Mouse (Mus musculus) heart, embryonic 13.5 days (tissue): ENCODE measurements around the gene Kcnj4. TPM values are rescaled to one million over a fixed set of nuclear protein-coding genes. Genes with fewer than 3 reads are reported as not detected.
A peak's percentile ranks its signal among the peaks of the same experiment; 100 is the strongest.
"Not testable (repeated sequence)": the region's sequence is repeated elsewhere in the genome, so short reads cannot be mapped to it uniquely, and the experiment has no call there.

Experiments
- ATAC-seq: fragments of 200-750 bp; cut with Nextera tagmentation; 2 replicates; pipeline ENCODE4 v1.8.0; 2017; ENCODE audit warnings: moderate TSS enrichment; ENCODE audit not compliant: insufficient number of reproducible peaks, low FRiP score, low TSS enrichment; ENCODE audit errors: extremely low read depth
- H3K27ac ChIP-seq: fragments of 300-500 bp; sonication (generic); replicated peaks from 2 replicates; pipeline ENCODE4 v1.5.1; 2015; ENCODE audit warnings: moderate library complexity, mild to moderate bottlenecking, inconsistent platforms
- H3K27me3 ChIP-seq: fragments of 300-500 bp; sonication (generic); replicated peaks from 2 replicates; pipeline ENCODE4 v1.6.1; 2015; ENCODE audit warnings: mild to moderate bottlenecking, inconsistent platforms
- H3K36me3 ChIP-seq: fragments of 300-500 bp; sonication (generic); 2 replicates; pipeline ENCODE4 v1.6.1; 2015; ENCODE audit warnings: mild to moderate bottlenecking, inconsistent platforms
- H3K4me1 ChIP-seq: fragments of 300-500 bp; sonication (generic); 2 replicates; pipeline ENCODE4 v1.6.1; 2015; ENCODE audit warnings: inconsistent platforms
- H3K4me2 ChIP-seq: fragments of 300-500 bp; sonication (generic); 2 replicates; pipeline ENCODE4 v1.6.1; 2015; ENCODE audit warnings: inconsistent platforms, mild to moderate bottlenecking, moderate library complexity
- H3K4me3 ChIP-seq: fragments of 300-500 bp; sonication (generic); 2 replicates; pipeline ENCODE4 v1.5.1; 2015; ENCODE audit warnings: moderate library complexity, mild to moderate bottlenecking, inconsistent platforms
- H3K9ac ChIP-seq: fragments of 300-500 bp; sonication (generic); 2 replicates; pipeline ENCODE4 v1.6.1; 2015; ENCODE audit warnings: inconsistent platforms, mild to moderate bottlenecking, moderate library complexity
- H3K9me3 ChIP-seq: fragments of 300-500 bp; sonication (generic); 2 replicates; pipeline ENCODE4 v1.6.1; 2016; ENCODE audit warnings: inconsistent platforms
- WGBS: fragments of 180-500 bp; shearing (Covaris S2); methylation state at CpG from one replicate; pipeline ENCODE4 v1.1.7; 2015; ENCODE audit warnings: mixed read lengths; 5-methylcytosine and 5-hydroxymethylcytosine counted together
- polyA plus RNA-seq: library from polyadenylated mRNA; unstranded; fragments of >200 nt; fragmentation: Nextera tagmentation; extraction: Ambion mirVana; gene quantifications from 2 replicates; pipeline ENCODE4 v1.2.1, GENCODE M21; 2015

Kcnj4 gene
- polyA plus RNA-seq, 1 experiment from 2014 or later = 0.21 TPM

GRCm38 (mm10) chr15:79477227-79477626, 27.8 kb downstream of the Kcnj4 start:
- WGBS = 23% methylated on average over 6 of the region's 6 CpGs
- Histone ChIP-seq H3K27me3 (peaks cover 37% of the 10 kb centered on the region), H3K4me3 (no peak overlapping the region), H3K4me2 (peak overlapping the region; percentile 20; the same call in 1 of the 2 replicates), H3K36me3 (no peaks in the 10 kb centered on the region), H3K9me3 (peaks cover 3% of the 10 kb centered on the region; the same call in 1 of the 2 replicates), H3K4me1 (peaks cover 25% of the 10 kb centered on the region), H3K27ac (peak overlapping the region; percentile 80), H3K9ac (peak overlapping the region; percentile 55; the same call in 1 of the 2 replicates)
- 0 out of 2 replicates have a peak, but pooled peaks have one; percentile 21 for ATAC-seq

- no peak overlapping the region for H3K4me2 ChIP-seq
Measured at GRCm38 (mm10) chr15:79473638-79474355, 31.2 kb downstream of the Kcnj4 start.

GRCm38 (mm10) chr15:79473042-79473441, 32.0 kb downstream of the Kcnj4 start:
- Histone ChIP-seq H3K4me1 (peaks cover 18% of the 10 kb centered on the region), H3K4me3 (no peak overlapping the region), H3K4me2 (no peak overlapping the region), H3K27ac (no peak overlapping the region), H3K9ac (no peak overlapping the region), H3K9me3 (peaks cover 3% of the 10 kb centered on the region; the same call in 1 of the 2 replicates), H3K36me3 (no peaks in the 10 kb centered on the region), H3K27me3 (peaks cover 2% of the 10 kb centered on the region; the same call in 1 of the 2 replicates)
- WGBS = 65% methylated on average over 5 of the region's 5 CpGs
- ATAC-seq = no peak

More at GRCm38 (mm10) chr15:79473638-79474355, 31.2 kb downstream of the Kcnj4 start:
- no peak overlapping the region for H3K4me3 ChIP-seq
- peaks cover 24% of the 10 kb centered on the region for H3K4me1 ChIP-seq
- no peaks in the 10 kb centered on the region for H3K36me3 ChIP-seq
- ATAC-seq = no peak
- H3K9ac ChIP-seq = no peak overlapping the region
- peaks cover 3% of the 10 kb centered on the region; the same call in 1 of the 2 replicates for H3K27me3 ChIP-seq
- H3K27ac ChIP-seq = no peak overlapping the region
- WGBS = 48% methylated on average over 12 of the region's 12 CpGs
- H3K9me3 ChIP-seq = peaks cover 3% of the 10 kb centered on the region; the same call in 1 of the 2 replicates

- WGBS = 44% methylated on average over 10 of the region's 10 CpGs
Measured at GRCm38 (mm10) chr15:79471095-79471494, 33.9 kb downstream of the Kcnj4 start.

GRCm38 (mm10) chr15:79470583-79470982, 34.5 kb downstream of the Kcnj4 start:
- H3K4me1 ChIP-seq = peaks cover 10% of the 10 kb centered on the region; the same call in 1 of the 2 replicates
- H3K4me3 ChIP-seq = peak overlapping the region; percentile 40
- no peak for ATAC-seq
- H3K4me2 ChIP-seq = peak overlapping the region; percentile 56
- peak overlapping the region; percentile 33; the same call in 1 of the 2 replicates for H3K9ac ChIP-seq
- H3K9me3 ChIP-seq = peaks cover 3% of the 10 kb centered on the region; the same call in 1 of the 2 replicates
- H3K27me3 ChIP-seq = peaks cover 10% of the 10 kb centered on the region
- 17% methylated on average over 17 of the region's 17 CpGs for WGBS
- no peaks in the 10 kb centered on the region for H3K36me3 ChIP-seq
- no peak overlapping the region for H3K27ac ChIP-seq

More at GRCm38 (mm10) chr15:79471095-79471494, 33.9 kb downstream of the Kcnj4 start:
- H3K36me3 ChIP-seq = no peaks in the 10 kb centered on the region
- no peak overlapping the region for H3K9ac ChIP-seq
- H3K4me3 ChIP-seq = no peak overlapping the region
- peaks cover 10% of the 10 kb centered on the region; the same call in 1 of the 2 replicates for H3K4me1 ChIP-seq
- ATAC-seq = no peak
- H3K9me3 ChIP-seq = peaks cover 3% of the 10 kb centered on the region; the same call in 1 of the 2 replicates
- no peak overlapping the region for H3K27ac ChIP-seq
- H3K27me3 ChIP-seq = peaks cover 10% of the 10 kb centered on the region
- peak overlapping the region; percentile 56 for H3K4me2 ChIP-seq

GRCm38 (mm10) chr15:79469577-79469976, 35.5 kb downstream of the Kcnj4 start:
- no peak overlapping the region for H3K4me2 ChIP-seq
- 62% methylated on average over 5 of the region's 5 CpGs for WGBS
- H3K36me3 ChIP-seq = no peaks in the 10 kb centered on the region
- no peak overlapping the region for H3K4me3 ChIP-seq
- ATAC-seq = no peak
- no peak overlapping the region for H3K27ac ChIP-seq
- peaks cover 3% of the 10 kb centered on the region; the same call in 1 of the 2 replicates for H3K9me3 ChIP-seq
- no peak overlapping the region for H3K9ac ChIP-seq
- peaks cover 10% of the 10 kb centered on the region for H3K27me3 ChIP-seq
- H3K4me1 ChIP-seq = peaks cover 10% of the 10 kb centered on the region

GRCm38 (mm10) chr15:79466601-79467286, 38.3 kb downstream of the Kcnj4 start:
- H3K9ac ChIP-seq = peak overlapping the region; percentile 28; the same call in 1 of the 2 replicates
- WGBS = 5% methylated on average over 18 of the region's 18 CpGs
- H3K9me3 ChIP-seq = 0 out of 2 replicates have a peak, but pooled peaks cover 4% of the 10 kb centered on the region
- no peak for ATAC-seq
- H3K27ac ChIP-seq = no peak overlapping the region
- peak overlapping the region; percentile 36; the same call in 1 of the 2 replicates for H3K4me2 ChIP-seq
- H3K4me1 ChIP-seq = peaks cover 10% of the 10 kb centered on the region
- no peaks in the 10 kb centered on the region for H3K36me3 ChIP-seq
- H3K27me3 ChIP-seq = peaks cover 33% of the 10 kb centered on the region
- no peak overlapping the region for H3K4me3 ChIP-seq

- WGBS = 63% methylated on average over 6 of the region's 6 CpGs
- Histone ChIP-seq H3K27ac (peak overlapping the region; percentile 53; the same call in 1 of the 2 replicates), H3K4me2 (no peak overlapping the region), H3K9ac (no peak overlapping the region), H3K36me3 (no peaks in the 10 kb centered on the region), H3K27me3 (peaks cover 18% of the 10 kb centered on the region), H3K9me3 (0 out of 2 replicates have a peak, but pooled peaks cover under 1% of the 10 kb centered on the region), H3K4me3 (no peak overlapping the region), H3K4me1 (peaks cover 23% of the 10 kb centered on the region)
- no peak for ATAC-seq
Measured at GRCm38 (mm10) chr15:79456546-79456945, 48.5 kb downstream of the Kcnj4 start.

- peaks cover 23% of the 10 kb centered on the region for H3K4me1 ChIP-seq
- H3K4me2 ChIP-seq = peak overlapping the region; percentile 72
- not testable (repeated sequence) for H3K4me3 ChIP-seq, H3K9me3 ChIP-seq, H3K9ac ChIP-seq, ATAC-seq, H3K36me3 ChIP-seq
- WGBS = 38% methylated on average over 6 of the region's 6 CpGs
- peaks cover 13% of the 10 kb centered on the region; the same call in 1 of the 2 replicates for H3K27me3 ChIP-seq
- H3K27ac ChIP-seq = peak overlapping the region; percentile 63; the same call in 1 of the 2 replicates
Measured at GRCm38 (mm10) chr15:79456104-79456503, 48.9 kb downstream of the Kcnj4 start.

- Histone ChIP-seq H3K9ac (peak within 1 kb of the TSS; percentile 75), H3K36me3 (no peaks in the 10 kb centered on the region), H3K4me2 (peak within 1 kb of the TSS; percentile 72), H3K9me3 (peaks cover 5% of the 10 kb centered on the region; the same call in 1 of the 2 replicates), H3K4me3 (peak within 1 kb of the TSS; percentile 43), H3K4me1 (peaks cover 23% of the 10 kb centered on the region), H3K27me3 (0 out of 2 replicates have a peak, but pooled peaks cover 6% of the 10 kb centered on the region), H3K27ac (peak within 1 kb of the TSS; percentile 63)
- ATAC-seq = peak; percentile 74
- 3% methylated on average over 24 of the region's 24 CpGs for WGBS
Measured at GRCm38 (mm10) chr15:79455106-79455810, 49.8 kb downstream of the Kcnj4 start, which contains the start of gene Csnk1e. TSS of gene Csnk1e (minus strand) at chr15:79455566.
